Mouse (Mus musculus): ENCODE data around the gene Gm10322. TPM values are rescaled to one million over a fixed set of nuclear protein-coding genes. Genes with fewer than 3 reads are reported as not detected.

Gene Gm10322
- polyA plus RNA-seq, 1 experiment from 2014 or later: not detected

- no peak for ATAC-seq (replicated peaks; ENCODE audit: low FRiP score, low TSS enrichment, low read depth)
- Histone ChIP-seq H3K9me3 (ENCODE audit: control insufficient read depth, low read length) (no peaks in the 10 kb centered on the region), H3K27me3 (replicated peaks; ENCODE audit: control insufficient read depth, insufficient read depth, low read length) (no peaks in the 10 kb centered on the region), H3K36me3 (ENCODE audit: control insufficient read depth, insufficient read depth, low read length) (no peaks in the 10 kb centered on the region), H3K4me1 (replicated peaks; ENCODE audit: control insufficient read depth, insufficient read depth, low read length) (no peaks in the 10 kb centered on the region), H3K4me3 (ENCODE audit: low read depth, low read length) (no peak overlapping the region), H3K27ac (ENCODE audit: low read depth) (no peak overlapping the region), H3K4me2 (ENCODE audit: low read length) (no peak overlapping the region), H3K9ac (ENCODE audit: low read length) (no peak overlapping the region)
- WGBS: 89% methylated on average over 2 of the region's 2 CpGs
- DNase-seq (ENCODE audit: low spot score): no peak
Measured at GRCm38 (mm10) chr10:59636048-59636447, 20.2 kb downstream of the Gm10322 start.

- DNase-seq (ENCODE audit: low spot score) (no peak), ATAC-seq (replicated peaks; ENCODE audit: low FRiP score, low TSS enrichment, low read depth) (no peak)
- no peak overlapping the region for H3K4me2 ChIP-seq (ENCODE audit: low read length)
Measured at GRCm38 (mm10) chr10:59636751-59637533, 21.1 kb downstream of the Gm10322 start.

GRCm38 (mm10) chr10:59637596-59638124 lies 21.8 kb downstream of the Gm10322 start:
- H3K4me2 ChIP-seq (ENCODE audit: low read length): no peak overlapping the region
- 55% methylated on average over 7 of the region's 7 CpGs for WGBS
- no peak overlapping the region for H3K27ac ChIP-seq (ENCODE audit: low read depth)
- H3K9me3 ChIP-seq (ENCODE audit: control insufficient read depth, low read length): no peaks in the 10 kb centered on the region
- ATAC-seq (replicated peaks; ENCODE audit: low FRiP score, low TSS enrichment, low read depth) (no peak), DNase-seq (ENCODE audit: low spot score) (no peak)
- no peak overlapping the region for H3K4me3 ChIP-seq (ENCODE audit: low read depth, low read length)
- no peak overlapping the region for H3K9ac ChIP-seq (ENCODE audit: low read length)
- no peaks in the 10 kb centered on the region for H3K4me1 ChIP-seq (replicated peaks; ENCODE audit: control insufficient read depth, insufficient read depth, low read length)
- H3K27me3 ChIP-seq (replicated peaks; ENCODE audit: control insufficient read depth, insufficient read depth, low read length): no peaks in the 10 kb centered on the region
- no peaks in the 10 kb centered on the region for H3K36me3 ChIP-seq (ENCODE audit: control insufficient read depth, insufficient read depth, low read length)

More at GRCm38 (mm10) chr10:59636751-59637533, 21.1 kb downstream of the Gm10322 start:
- Histone ChIP-seq H3K4me3 (ENCODE audit: low read depth, low read length) (no peak overlapping the region), H3K36me3 (ENCODE audit: control insufficient read depth, insufficient read depth, low read length) (no peaks in the 10 kb centered on the region), H3K27me3 (replicated peaks; ENCODE audit: control insufficient read depth, insufficient read depth, low read length) (no peaks in the 10 kb centered on the region), H3K27ac (ENCODE audit: low read depth) (no peak overlapping the region), H3K9ac (ENCODE audit: low read length) (no peak overlapping the region), H3K9me3 (ENCODE audit: control insufficient read depth, low read length) (no peaks in the 10 kb centered on the region), H3K4me1 (replicated peaks; ENCODE audit: control insufficient read depth, insufficient read depth, low read length) (no peaks in the 10 kb centered on the region)
- WGBS: 66% methylated on average over 16 of the region's 16 CpGs

GRCm38 (mm10) chr10:59638576-59638975 lies 22.7 kb downstream of the Gm10322 start:
- WGBS: 87% methylated on average over 6 of the region's 6 CpGs

GRCm38 (mm10) chr10:59642659-59643377 lies 27.0 kb downstream of the Gm10322 start:
- H3K4me2 ChIP-seq (ENCODE audit: low read length): no peak overlapping the region
- DNase-seq (ENCODE audit: low spot score) (no peak), ATAC-seq (replicated peaks; ENCODE audit: low FRiP score, low TSS enrichment, low read depth) (no peak)
- H3K36me3 ChIP-seq (ENCODE audit: control insufficient read depth, insufficient read depth, low read length): no peaks in the 10 kb centered on the region
- no peaks in the 10 kb centered on the region for H3K9me3 ChIP-seq (ENCODE audit: control insufficient read depth, low read length)
- no peak overlapping the region for H3K9ac ChIP-seq (ENCODE audit: low read length)
- H3K4me3 ChIP-seq (ENCODE audit: low read depth, low read length): no peak overlapping the region
- no peaks in the 10 kb centered on the region for H3K27me3 ChIP-seq (replicated peaks; ENCODE audit: control insufficient read depth, insufficient read depth, low read length)
- H3K27ac ChIP-seq (ENCODE audit: low read depth): no peak overlapping the region
- WGBS: 69% methylated on average over 8 of the region's 8 CpGs
- no peaks in the 10 kb centered on the region for H3K4me1 ChIP-seq (replicated peaks; ENCODE audit: control insufficient read depth, insufficient read depth, low read length)

More at GRCm38 (mm10) chr10:59638576-59638975, 22.7 kb downstream of the Gm10322 start:
- no peaks in the 10 kb centered on the region for H3K4me1 ChIP-seq (replicated peaks; ENCODE audit: control insufficient read depth, insufficient read depth, low read length)
- no peaks in the 10 kb centered on the region for H3K9me3 ChIP-seq (ENCODE audit: control insufficient read depth, low read length)
- H3K27me3 ChIP-seq (replicated peaks; ENCODE audit: control insufficient read depth, insufficient read depth, low read length): no peaks in the 10 kb centered on the region
- DNase-seq (ENCODE audit: low spot score): no peak
- no peak overlapping the region for H3K4me3 ChIP-seq (ENCODE audit: low read depth, low read length)
- ATAC-seq (replicated peaks; ENCODE audit: low FRiP score, low TSS enrichment, low read depth): no peak
- no peak overlapping the region for H3K4me2 ChIP-seq (ENCODE audit: low read length)
- H3K36me3 ChIP-seq (ENCODE audit: control insufficient read depth, insufficient read depth, low read length): no peaks in the 10 kb centered on the region
- H3K9ac ChIP-seq (ENCODE audit: low read length): no peak overlapping the region
- H3K27ac ChIP-seq (ENCODE audit: low read depth): no peak overlapping the region

GRCm38 (mm10) chr10:59643645-59644044 lies 27.8 kb downstream of the Gm10322 start:
- ATAC-seq (replicated peaks; ENCODE audit: low FRiP score, low TSS enrichment, low read depth) (no peak), DNase-seq (ENCODE audit: low spot score) (no peak)
- H3K4me1 ChIP-seq (replicated peaks; ENCODE audit: control insufficient read depth, insufficient read depth, low read length): no peaks in the 10 kb centered on the region
- H3K9ac ChIP-seq (ENCODE audit: low read length): no peak overlapping the region
- no peaks in the 10 kb centered on the region for H3K36me3 ChIP-seq (ENCODE audit: control insufficient read depth, insufficient read depth, low read length)
- H3K4me2 ChIP-seq (ENCODE audit: low read length): no peak overlapping the region
- WGBS: 78% methylated on average over 9 of the region's 9 CpGs
- H3K27ac ChIP-seq (ENCODE audit: low read depth): no peak overlapping the region
- no peaks in the 10 kb centered on the region for H3K27me3 ChIP-seq (replicated peaks; ENCODE audit: control insufficient read depth, insufficient read depth, low read length)
- no peak overlapping the region for H3K4me3 ChIP-seq (ENCODE audit: low read depth, low read length)
- no peaks in the 10 kb centered on the region for H3K9me3 ChIP-seq (ENCODE audit: control insufficient read depth, low read length)

GRCm38 (mm10) chr10:59644710-59645109 lies 28.8 kb downstream of the Gm10322 start:
- Histone ChIP-seq H3K27ac (ENCODE audit: low read depth) (no peak overlapping the region), H3K4me2 (ENCODE audit: low read length) (no peak overlapping the region), H3K4me1 (replicated peaks; ENCODE audit: control insufficient read depth, insufficient read depth, low read length) (no peaks in the 10 kb centered on the region), H3K27me3 (replicated peaks; ENCODE audit: control insufficient read depth, insufficient read depth, low read length) (no peaks in the 10 kb centered on the region), H3K36me3 (ENCODE audit: control insufficient read depth, insufficient read depth, low read length) (no peaks in the 10 kb centered on the region), H3K4me3 (ENCODE audit: low read depth, low read length) (no peak overlapping the region), H3K9me3 (ENCODE audit: control insufficient read depth, low read length) (peaks cover 3% of the 10 kb centered on the region), H3K9ac (ENCODE audit: low read length) (no peak overlapping the region)
- ATAC-seq (replicated peaks; ENCODE audit: low FRiP score, low TSS enrichment, low read depth) (no peak), DNase-seq (ENCODE audit: low spot score) (no peak)
- WGBS: 51% methylated on average over 2 of the region's 2 CpGs

GRCm38 (mm10) chr10:59645153-59645552 lies 29.3 kb downstream of the Gm10322 start:
- no peak for DNase-seq (ENCODE audit: low spot score)
- WGBS: 45% methylated on average over 4 of the region's 4 CpGs
- H3K27ac ChIP-seq (ENCODE audit: low read depth): no peak overlapping the region
- H3K4me3 ChIP-seq (ENCODE audit: low read depth, low read length): no peak overlapping the region
- no peak overlapping the region for H3K9ac ChIP-seq (ENCODE audit: low read length)
- peaks cover 5% of the 10 kb centered on the region for H3K9me3 ChIP-seq (ENCODE audit: control insufficient read depth, low read length)
- no peaks in the 10 kb centered on the region for H3K4me1 ChIP-seq (replicated peaks; ENCODE audit: control insufficient read depth, insufficient read depth, low read length)
- no peak for ATAC-seq (replicated peaks; ENCODE audit: low FRiP score, low TSS enrichment, low read depth)
- H3K4me2 ChIP-seq (ENCODE audit: low read length): no peak overlapping the region
- H3K27me3 ChIP-seq (replicated peaks; ENCODE audit: control insufficient read depth, insufficient read depth, low read length): no peaks in the 10 kb centered on the region
- no peaks in the 10 kb centered on the region for H3K36me3 ChIP-seq (ENCODE audit: control insufficient read depth, insufficient read depth, low read length)
